Mouse (Mus musculus): ENCODE results near the gene Pdzd4.
A peak's percentile ranks its signal among the peaks of the same experiment; 100 is the strongest.

GRCm38 (mm10) chrX:73798502-73798901, 26.3 kb downstream of the Pdzd4 start:
- TF ChIP-seq CTCF (conservative IDR thresholded peaks at IDR 0.05; ENCODE audit: insufficient read depth, insufficient read length, low read depth, low read length) (peak; percentile 73), POLR2A (IDR thresholded peaks at IDR 0.05; ENCODE audit: low read depth, low read length) (no peak)

All from kidney, adult 2 months (tissue).